Mouse (Mus musculus): ENCODE results near the gene Ptdss2.

Gene Ptdss2

DNA sequence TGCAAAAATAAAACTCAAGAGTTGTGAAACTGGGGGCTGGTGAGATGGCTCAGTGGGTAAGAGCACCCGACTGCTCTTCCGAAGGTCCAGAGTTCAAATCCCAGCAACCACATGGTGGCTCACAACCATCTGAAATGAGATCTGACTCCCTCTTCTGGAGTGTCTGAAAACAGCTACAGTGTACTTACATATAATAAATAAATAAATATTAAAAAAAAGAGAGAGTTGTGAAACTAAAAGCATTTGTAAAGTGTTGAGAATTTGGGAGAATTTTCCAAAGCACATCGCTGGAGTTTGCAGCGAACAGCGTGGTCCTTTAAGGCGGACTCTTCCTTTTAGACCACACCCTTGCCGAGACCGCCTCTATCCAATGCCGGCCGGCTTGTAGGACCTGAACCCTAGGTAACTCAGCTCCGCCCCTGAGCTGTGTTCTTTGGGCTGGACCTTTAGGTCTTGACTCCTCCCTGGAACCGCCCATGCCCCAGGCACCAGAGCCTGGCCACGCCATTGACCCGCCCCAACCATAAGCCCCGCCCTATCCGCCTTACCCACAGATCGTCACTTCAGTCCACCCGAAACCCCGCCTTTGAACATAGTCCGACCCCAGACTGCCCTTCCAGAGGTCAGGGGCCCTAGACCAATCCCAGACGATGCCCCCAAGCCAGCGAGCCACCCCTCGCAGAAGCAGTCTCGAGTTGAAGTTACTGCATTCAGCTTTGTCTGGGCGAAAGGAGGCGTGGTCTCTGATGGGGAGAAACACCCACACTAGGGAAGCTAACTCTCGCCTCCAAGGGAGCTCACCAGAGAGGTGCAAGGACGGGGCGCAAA is 721 bp downstream of the Ptdss2 start:
- peak; percentile 97 for DNase-seq (ENCODE audit: low read depth, low spot score)

DNA sequence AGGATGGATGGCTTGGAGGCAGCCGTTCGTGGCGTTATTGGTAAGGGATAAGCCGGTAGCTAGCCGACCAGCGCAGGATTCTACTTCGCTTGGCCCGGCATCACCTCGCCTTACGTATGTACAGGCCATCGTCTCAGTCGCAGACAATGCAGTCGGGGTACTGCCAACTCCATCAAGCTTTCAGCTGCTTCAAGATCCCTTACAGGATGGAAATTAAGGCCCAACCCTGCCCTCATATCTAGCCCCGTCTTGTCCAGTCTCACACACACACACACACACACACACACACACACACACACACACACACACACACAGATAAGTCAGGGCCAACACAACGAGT is 1.3 kb downstream of the Ptdss2 start:
- no peak for DNase-seq (ENCODE audit: low read depth, low spot score)

DNA sequence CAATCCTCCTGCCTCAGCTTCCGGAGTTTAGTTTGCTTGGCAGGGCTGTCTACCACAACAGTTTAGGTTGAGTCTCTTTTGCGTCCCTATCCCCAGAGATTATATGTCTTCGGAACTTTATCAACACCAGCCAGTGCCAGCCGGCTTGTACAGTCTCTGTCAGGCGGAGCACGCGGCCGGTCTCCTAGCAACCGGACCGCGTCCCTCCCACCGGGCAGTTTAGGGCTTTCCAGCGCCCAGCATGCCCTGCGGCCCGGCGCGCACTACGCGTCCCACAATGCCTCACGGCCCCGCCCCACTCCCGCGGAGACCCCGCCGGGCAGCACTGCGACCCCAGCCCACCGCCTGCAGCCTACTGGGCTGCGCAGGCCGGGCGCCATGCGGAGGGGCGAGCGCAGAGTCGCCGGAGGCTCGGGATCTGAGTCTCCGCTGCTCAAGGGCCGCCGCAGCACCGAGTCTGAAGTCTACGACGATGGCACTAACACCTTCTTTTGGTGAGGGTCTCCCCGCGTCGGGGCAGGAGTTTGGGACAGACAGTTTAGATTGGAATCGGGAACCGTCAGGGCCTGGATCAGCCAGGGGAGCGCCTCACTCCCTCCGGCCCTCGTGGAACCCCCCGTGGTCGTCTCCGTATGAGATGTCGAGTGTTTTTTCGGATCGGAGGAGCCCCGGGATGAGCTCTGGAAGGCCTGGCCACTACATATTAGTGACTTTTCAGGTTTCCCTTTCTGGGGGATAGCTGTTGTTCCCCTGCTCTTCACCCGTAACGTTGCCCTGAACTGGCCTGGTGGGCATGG is 9.0 kb downstream of the Ptdss2 start:
- DNase-seq (ENCODE audit: low read depth, low spot score): peak; percentile 92

DNA sequence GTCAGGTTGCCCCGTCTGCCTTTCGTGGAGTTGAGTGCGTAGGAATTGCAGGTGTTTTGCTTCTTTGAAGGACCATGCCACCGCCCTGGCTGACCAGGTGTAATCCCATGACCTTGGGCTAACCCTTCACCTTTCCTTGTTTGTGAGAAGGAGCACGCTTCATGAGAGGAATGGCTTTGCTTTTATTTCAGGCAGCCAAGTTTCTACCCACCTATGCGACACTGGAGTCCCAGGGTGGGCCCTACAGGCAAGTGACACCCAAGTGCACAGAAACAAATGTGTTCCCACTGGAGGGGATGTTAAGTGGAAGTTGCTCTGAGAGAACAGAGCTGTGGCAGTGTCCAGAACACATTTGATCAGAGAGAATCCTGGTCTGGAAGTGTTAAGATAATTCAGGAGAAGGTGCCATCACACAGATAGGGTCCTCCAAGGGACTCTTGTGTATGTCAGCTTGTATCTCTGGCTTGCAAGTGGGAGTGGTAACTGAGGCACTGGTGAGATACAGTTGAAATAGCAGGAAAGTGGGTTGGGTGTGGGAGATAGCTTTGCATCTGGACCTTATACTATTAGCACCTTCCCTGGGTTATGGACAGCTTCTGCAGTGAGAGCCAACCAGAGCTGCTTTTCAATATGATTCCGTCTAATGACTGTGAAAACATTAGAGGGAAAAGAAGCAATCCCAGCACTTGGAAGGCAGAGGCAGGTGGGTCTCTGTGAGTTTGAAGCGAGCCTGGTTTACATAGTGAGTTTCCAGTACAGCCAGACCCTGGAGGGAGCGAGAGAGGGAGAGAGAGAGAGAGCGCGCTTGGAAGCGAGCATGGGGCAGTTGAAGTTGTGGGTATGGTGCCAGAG is 9.9 kb downstream of the Ptdss2 start:
- no peak for DNase-seq (ENCODE audit: low read depth, low spot score)

DNA sequence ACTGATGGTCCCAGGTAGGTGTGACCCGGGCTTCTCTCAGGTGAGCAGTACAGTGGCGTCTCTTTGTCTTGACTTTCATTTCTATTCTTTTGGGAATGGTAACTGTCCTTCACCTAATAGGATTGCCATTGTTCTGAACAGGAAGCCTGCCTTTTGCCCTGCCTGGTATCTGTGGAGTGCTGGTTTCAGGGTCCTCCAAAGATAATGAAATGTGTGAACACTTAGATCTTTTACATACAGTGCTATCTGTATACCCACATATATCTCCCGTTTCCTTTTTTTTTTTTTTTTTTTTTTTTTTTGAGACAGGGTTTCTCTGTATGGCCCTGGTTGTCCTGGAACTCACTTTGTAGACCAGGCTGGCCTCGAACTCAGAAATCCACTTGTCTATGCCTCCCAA is 19.1 kb downstream of the Ptdss2 start:
- DNase-seq (ENCODE audit: low read depth, low spot score): no peak

DNA sequence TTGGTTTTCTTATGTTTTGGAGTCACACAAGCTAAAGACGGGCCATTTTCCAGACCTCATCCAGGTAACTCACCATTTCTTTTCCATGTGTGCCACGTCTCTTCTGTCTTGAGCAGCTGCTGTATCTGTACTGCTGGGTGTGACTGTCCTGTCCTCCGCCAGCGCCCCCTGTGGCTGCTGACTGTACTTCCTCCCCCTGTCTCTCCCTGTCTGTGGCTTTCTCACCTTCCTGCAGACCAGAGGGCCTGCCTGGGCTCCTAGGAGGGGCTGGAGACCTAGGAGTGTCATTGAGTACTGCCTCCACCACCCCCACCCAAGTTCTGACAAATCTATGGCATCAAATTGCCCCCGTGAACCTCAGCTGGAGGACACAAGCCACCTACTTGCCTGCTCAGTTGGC is 20.9 kb downstream of the Ptdss2 start:
- DNase-seq (ENCODE audit: low read depth, low spot score): no peak

DNA sequence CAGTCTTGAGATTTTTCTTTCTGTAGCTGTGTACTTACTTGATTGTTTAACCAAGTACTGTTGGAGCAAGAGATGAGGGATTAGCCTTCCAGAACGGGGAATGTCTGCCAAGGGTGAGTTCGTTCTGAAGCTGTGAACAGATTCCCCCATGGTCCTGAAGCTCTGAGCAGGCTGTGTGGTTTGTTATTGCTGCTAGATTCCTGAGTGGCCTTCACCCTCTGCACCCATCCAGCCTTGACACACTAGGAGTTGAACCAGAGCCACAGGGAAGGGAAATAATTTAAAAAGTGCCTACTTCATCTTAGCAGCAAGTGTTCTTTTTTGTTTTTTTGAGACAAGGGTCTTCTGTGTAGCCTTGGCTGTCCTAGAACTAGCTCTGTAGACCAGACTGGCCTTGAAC is 21.7 kb downstream of the Ptdss2 start:
- DNase-seq (ENCODE audit: low read depth, low spot score): no peak

DNA sequence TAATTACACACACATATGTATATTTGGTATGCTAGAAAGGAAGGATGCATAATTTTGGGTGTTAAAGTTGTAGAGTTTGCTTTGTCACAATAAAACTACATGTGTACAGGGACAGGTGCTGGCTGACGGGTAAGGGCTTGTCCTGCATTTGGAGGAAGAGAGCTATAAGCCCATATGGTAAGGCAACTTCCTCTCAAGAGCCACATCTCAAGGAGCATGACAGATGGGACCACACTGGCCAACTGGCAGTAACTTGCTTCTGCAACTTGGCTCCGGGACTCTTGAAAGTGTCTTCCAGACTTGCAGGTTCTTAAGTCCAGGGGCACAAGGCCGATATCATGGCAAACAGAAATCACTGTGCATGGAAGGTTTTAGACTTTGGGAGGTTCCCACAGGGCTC is 22.5 kb downstream of the Ptdss2 start:
- no peak for DNase-seq (ENCODE audit: low read depth, low spot score)

DNA sequence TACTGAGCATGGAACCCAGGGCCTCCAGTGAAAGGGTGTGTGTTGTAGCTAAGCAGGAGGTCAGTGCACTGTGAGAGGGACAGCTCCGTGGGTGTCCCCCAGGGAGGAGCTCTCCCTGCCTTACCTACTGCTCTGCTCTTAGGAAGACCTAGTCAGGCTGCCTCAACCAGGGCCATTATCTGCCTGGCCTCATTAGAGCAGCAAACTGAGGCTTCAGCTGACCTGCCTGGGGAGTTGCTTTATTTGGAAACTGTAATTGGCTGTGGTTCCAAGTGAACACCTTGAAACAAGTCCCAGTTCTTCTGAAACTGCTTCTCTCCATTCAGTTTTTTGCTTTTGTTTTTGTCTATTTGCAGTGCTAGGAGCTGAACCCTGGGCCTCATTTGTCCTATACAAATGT is 23.2 kb downstream of the Ptdss2 start:
- no peak for DNase-seq (ENCODE audit: low read depth, low spot score)

DNA sequence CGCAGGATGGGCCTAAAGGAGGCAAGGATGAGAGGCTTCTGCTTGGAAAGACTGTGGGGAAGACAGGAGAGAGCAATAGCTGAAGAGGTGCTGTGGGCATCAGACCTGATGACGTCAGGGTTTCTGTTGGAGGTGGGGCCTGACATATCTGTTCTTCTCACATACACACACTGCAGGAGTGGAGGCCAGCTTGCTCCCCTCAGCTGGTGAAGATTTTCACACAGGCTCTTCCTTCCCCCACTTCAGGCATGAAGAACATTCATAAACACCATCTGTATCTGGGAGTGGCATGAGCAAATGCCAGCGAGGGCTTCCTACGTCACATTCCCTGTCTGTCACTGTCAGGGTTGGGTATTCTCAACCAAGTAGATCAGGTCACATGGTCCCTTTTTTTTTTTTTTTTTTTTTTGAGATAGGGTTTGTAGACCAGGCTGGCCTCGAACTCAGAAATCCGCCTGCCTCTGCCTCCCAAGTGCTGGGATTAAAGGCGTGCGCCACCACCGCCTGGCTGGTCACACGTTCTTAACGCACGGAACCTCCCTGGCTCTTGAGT is 23.9 kb downstream of the Ptdss2 start:
- DNase-seq (ENCODE audit: low read depth, low spot score): no peak

DNA sequence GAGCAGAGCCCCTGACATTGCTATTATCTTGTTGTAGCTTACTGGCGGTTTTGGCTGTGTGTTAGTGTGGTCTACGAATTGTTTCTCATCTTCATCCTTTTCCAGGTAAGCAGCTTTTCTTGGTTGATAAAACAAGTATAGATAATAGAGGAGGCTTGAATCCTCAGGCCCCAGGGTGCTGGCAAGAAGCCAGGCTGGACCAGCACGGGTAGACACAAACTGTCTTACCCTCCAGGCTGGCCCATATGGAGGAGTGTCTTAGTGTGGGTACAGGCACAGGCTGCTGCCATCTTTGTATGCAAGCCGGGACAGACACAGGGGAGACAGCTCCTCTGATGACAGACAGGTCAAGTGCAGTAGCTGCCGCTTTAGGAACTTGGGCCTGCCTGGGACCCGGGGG is 24.9 kb downstream of the Ptdss2 start:
- no peak for DNase-seq (ENCODE audit: low read depth, low spot score)

DNA sequence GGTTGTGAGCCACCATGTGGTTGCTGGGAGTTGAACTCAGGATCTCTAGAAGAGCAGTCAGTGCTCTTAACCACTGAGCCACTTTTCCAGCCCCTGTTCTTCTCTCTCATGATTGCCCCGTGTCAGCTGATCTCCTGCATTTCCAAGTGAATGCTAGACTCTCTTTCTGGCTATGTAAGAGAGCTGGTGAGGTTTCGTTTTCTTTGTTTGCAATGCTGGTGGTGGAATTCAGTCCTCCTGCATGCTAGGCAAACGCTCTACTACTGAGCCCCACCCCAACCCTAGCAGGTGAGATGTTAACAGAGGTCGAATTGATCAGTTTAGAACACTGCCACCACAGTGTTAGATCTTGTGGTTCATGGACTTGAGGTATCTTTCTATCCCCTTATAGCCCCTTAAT is 26.5 kb downstream of the Ptdss2 start:
- DNase-seq (ENCODE audit: low read depth, low spot score): no peak

DNA sequence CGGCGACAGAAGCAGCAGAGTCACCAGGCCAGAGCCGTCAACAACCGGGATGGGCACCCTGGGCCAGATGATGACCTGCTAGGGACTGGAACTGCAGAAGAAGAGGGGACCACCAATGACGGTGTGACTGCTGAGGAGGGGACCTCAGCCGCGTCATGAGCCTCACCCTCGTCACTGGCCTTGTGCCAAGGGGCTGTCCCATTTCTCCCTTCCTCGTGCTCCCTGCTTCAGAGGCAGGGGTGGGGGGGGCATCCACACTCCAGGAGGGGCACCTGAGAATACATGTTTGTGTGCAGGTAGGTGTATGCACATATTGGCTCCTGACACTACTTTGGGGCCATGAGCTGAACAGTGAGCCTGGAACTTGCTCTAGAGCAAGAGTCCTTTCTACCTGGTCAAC is 33.2 kb downstream of the Ptdss2 start:
- no peak for DNase-seq (ENCODE audit: low read depth, low spot score)

DNA sequence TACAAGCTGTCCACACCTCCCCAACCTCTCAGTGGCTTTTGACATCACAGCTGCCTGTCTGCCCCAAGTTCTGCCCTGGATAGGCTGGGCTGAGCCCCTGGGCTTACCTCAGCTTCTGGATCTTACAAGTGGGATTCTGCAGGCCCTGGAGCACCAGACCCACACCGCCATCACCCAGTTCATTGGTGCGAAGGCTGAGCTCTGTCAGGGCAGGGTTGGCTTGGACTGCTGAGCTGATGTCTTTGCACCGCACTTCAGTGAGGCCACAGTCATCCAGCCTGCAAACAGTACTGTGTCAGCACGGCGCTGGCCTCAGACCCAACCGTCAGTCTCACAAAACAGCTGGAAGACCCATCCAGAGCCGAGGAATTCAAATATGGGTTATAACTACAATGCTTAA is 42.2 kb downstream of the Ptdss2 start:
- no peak for DNase-seq (ENCODE audit: low read depth, low spot score)

DNA sequence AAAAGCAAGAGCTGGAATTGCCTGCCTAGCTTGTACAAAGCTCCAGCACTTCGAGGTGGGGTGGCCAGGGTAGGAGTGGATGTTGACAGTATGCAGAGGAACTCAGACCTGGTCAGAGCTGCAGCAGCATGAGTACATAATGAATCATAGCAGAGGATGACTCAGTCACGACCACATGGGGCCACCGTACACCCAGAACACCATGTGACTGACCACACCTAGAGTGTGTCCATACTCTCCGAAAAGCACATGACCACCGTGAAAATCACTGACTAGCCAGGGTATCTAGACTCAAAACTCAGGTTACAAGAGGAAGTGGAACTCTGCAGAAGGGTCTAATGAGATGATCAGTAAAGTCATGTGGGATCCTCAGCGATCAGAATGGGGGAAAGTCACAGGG is 42.7 kb downstream of the Ptdss2 start:
- DNase-seq (ENCODE audit: low read depth, low spot score): no peak

DNA sequence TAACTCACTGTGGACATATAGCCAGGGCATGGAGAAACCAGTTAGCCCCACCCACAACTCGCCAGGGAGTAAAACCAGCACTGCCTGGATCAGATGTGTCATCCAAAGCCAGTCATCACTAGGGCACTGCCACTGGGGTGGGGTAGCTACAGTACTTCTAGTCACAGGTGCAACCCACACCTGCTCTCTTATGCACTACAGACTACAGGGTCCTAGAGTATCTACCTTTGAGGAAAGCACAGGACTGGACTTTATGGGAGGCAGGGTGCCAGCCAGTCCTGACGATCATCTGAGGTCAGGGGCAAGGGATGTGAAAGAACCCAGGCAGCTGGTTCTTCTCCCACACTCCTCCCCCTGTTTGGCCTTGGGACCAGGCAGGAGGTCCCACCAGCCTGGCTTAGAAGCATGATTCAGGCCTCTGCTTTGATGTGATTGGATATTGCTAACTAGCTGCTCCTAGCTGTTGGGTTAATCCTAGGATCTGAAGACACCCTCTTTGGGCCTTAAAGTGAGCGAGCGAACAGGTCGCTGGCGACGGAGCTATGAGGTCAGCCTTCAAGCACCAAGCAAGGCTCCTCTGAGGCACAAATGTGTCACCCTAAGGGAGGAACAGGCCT is 45.8 kb downstream of the Ptdss2 start:
- no peak for DNase-seq (ENCODE audit: low read depth, low spot score)

DNA sequence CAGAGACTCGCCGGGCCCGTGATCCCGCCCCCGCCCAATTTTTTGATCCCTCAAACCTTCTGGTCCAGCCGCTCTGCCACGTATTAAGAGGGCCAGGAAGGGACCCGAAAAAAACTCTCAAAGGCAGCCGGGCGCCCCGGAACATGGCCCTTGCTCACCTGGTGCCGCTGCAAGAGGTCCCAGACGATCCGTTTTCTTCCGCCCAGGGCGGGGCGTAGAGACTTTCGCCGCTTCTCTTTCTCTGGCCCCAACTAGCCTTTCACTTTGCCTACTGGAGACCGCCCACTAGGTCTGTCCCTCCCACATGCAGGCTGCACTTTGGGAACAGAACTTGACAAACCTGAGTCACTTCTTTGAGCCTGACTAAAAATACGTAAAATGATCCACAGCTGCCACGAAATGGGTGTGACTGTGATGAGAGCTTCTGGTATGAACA is 46.4 kb downstream of the Ptdss2 start:
- peak; percentile 28 for DNase-seq (ENCODE audit: low read depth, low spot score)

DNA sequence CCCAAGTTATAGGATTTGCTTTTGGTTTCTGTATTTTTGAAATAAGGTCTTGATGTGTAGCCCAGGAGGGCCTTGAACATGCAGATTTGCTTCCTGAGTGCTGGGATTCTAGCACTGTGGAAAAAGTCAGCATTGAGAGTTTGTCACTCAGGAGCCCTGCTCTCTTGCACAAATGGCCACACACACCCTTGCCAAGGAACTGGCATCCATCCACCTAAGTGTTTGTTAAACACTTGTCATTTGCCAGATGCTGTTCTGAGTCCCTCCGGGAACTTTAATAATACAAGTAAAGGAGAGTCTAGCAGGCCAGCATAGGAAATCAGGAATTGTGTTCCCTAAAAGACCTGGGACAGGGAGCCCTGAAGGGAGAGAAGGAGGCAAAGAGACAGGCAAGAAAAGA is 47.1 kb downstream of the Ptdss2 start:
- DNase-seq (ENCODE audit: low read depth, low spot score): no peak

DNA sequence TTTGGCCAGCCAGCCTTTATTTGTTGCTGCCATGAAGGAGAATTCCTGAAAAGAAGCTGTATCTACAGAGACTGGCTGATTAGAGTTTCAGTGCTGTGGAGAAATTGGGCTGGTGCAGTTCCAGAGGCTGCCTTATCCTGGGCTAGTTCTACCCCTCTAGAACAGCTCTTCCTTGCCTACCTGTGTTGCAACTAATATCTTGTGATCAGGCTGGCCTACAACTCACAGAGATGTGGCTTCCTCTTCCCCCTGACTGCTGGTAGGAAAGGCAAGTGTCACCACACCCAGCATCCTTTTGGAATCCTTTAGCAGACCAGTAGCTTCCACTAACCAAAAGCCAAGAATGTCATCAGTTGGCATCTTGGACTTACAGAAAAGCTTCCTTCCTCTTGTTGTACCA is 47.7 kb downstream of the Ptdss2 start:
- DNase-seq (ENCODE audit: low read depth, low spot score): no peak

DNA sequence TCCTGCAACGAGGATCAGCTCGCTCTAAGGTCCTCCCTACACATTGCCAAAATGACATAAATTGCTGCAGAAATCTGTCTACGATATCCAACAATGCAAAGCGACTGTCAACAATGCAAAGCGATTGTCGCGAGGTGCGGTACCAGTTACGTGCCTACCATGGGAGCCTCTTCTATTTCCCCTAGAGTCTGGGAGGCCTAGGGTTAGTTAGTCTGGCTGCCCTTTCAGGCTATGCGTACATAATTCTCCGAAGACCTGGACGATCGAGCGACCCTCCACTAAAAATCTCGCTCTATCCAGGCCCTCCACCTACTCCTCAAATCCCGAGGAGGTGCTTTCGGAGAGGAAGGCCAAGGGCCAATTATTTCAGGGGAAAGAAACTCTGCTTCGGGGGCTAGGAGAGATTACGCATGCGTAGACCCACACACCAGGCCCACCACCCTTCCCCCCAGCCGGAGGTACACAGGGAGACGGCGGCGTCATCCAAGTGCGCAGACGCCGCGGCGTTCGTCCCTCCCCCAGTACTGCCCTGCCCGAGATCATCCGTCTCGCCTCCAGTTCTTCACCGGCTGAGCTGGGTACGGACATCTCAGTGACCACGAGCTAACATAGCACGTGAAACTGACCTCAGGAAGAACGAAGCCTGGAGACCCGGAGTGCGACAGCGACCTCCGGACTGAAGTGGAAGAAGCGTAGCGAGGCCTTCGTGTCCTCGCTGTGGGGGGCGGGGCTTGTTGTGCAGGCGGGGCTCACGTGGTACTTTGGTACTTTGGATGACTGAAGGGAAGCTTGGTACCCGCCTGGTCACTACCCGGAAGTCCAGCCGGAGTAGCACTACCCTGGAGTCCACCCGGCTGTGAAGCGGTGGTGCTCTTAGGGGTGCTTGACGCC is 50.2 kb downstream of the Ptdss2 start, which contains the start of gene Rnh1:
Gene Rnh1, minus strand, starts transcription at position 742 of the 891 bp plus-strand sequence.
- DNase-seq (ENCODE audit: low read depth, low spot score): peak; percentile 97
